Mouse (Mus musculus) v-Abl transformed pro-B cells (cell line): ENCODE data around the gene 4933430I17Rik.
"Not testable (repeated sequence)": the region's sequence is repeated elsewhere in the genome, so short reads cannot be mapped to it uniquely, and the experiment has no call there.

Experiments used
- in situ Hi-C, 2 experiments: fragments of 400-800 bp; cut with MboI; formaldehyde crosslinking; loops; one replicate each; pipeline ENCODE4 v1.15.1; 2025; ENCODE audit not compliant: unreplicated experiment in 2 of 2

The 4933430I17Rik gene

GRCm38 (mm10) chr4:62524651-62525488 is at the start of gene 4933430I17Rik, which contains the start of gene Pole3:
Gene 4933430I17Rik, plus strand, starts transcription at chr4:62525369.
Gene Pole3, minus strand, starts transcription at chr4:62525068.
- in situ Hi-C loops, result loop anchor here in 1 of 2 experiments (25.0 kb wide), 1 partner anchor 188 kb away; no protein-coding TSS in a partner anchor

DNA sequence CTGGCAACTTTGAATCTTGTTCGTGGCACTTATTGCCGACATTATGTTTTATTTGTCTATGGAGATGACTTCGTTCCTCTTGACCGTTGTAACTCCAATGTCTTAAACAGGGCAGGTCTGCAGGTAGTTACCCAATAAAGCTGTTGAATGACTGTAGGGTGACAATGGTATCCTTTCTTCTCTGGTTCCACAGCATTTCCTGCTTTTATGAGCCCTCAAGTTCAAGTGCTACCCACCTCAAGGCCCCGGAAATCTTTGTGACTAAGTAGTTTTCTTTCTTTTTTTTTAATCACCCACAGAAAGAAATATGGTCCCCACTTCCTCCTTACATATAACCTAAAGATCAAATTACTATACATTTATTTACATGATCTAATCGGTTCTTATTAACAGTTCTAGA is 49.4 kb upstream of the 4933430I17Rik start:
- in situ Hi-C loops, result no loop called here

DNA sequence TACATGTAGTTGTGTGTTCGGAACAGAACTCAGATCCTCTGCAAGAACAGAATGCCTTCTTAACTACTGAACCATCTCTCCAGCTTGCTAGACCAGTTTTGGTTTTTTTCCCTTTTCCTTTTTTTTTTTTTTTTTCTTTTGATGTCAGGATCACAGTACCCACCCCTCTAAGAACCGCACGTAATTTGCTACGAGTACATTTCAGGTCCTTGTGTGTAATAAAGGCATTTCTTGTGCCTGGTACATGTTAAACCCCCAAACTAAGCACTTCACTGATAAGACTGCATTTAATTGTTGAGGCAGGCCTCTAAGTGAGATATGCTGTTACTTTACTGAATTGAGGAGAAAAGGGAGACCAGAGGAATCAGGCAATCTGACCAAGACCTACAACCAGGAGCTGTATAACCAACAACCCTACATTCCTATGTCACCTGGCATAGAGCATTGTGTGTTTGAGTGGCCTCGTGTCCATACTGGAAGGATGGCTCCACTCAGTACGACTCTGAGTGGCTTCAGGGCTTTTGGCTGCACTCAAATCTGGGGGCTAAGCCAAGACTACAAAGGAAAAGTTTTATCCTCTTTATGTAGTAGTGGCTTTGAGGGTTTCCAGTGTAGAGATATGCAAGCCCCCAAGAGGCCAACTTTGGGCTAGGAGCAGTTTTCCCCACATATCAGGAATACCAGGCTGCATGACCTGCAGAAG is 47.5 kb upstream of the 4933430I17Rik start:
- in situ Hi-C loops, result no loop called here

DNA sequence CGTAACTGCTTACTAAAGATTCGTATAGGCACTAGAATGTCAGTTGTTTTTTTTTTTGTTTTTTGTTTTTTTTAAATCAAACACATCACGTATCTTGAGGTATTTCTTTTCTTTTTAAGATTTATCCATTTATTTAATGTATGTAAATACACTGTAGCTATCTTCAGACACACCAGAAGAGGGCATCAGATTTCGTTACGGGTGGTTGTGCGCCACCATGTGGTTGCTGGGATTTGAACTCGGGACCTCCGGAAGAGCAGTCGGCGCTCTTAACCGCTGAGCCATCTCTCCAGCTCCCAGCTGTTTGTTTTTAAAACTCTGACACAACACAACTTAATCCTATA is 45.6 kb upstream of the 4933430I17Rik start:
- in situ Hi-C loops, result not testable (repeated sequence)

DNA sequence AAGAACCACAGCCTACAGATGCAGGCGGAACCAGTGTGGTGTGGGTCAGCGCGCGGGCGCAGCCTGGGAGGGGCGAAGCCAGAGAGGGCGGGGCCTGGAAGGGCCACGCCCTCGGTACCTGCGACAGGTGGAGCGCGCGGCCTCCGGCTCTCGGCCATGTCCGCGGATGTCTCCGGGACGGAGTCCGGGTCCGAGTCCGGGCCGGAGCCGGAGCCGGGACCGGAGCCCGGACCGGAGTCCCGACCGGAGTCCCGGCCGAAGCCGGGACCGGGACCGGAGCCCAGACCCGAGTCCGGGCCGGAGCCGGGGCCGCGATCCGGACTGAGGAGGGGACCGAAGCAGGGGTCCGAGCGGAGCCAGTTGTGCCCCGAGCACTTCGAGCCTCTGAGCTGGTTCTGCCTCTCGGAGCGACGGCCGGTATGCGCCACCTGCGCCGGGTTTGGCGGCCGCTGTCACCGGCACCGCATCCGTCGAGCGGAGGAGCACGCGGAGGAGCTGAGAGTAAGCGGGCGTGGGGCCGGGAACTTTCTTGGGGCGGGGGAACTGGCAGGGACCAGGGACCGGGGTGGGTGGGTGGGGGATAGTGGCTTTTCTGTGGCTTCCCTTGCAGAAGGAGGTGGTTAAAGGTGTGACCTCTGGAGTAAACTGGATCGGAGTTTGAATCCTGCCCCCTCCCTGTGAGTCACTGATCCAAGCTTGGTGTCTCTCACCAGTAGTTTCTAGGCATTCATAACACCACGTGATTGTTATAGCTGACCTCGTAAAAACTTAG is 45.0 kb upstream of the 4933430I17Rik start, which contains the start of gene Bspry:
Gene Bspry, plus strand, starts transcription at position 117 of the 772 bp plus-strand sequence.
- in situ Hi-C loops, result no loop called here

DNA sequence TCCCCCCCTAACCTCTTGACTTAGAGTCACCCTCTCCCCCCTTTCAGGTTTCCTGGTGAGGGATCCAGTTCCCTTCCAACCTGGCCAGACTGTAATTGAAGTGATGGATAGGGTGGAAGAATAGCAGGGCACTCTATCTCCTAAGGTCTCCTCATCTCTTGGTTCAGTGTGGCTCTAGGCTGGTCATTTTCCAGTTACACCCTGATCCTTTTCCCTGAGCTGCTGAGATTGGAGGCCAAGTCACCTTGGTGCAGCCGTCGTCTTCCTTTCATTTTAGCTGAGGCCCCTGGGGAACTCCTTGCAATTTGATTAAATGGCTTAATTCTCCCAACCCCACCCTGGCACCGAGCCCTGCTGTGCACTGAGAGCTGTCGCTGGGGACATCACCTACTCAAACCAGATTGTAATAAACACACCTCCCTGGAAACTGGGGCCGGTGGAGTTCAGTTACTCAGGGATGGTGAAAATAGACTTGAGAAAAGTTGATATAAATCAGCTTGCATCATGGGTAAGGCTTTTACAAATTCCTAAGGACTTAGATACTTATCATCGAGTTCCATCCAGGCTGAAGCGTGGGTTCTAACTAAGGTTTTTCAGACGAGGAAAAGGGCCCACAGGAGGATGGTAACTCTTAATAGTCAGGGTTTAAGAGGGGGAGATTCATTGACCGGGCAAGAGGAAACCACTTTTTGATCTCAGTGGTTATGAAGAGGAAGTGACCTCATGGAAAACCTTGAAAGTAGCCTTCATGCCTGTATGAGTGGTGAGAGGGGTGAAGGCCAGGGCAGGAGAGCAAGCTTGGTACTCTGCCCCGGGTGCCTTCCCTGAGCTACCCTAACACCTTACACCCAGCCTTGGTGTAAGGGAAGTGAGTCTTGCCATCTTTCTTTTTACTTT is 44.2 kb upstream of the 4933430I17Rik start:
- in situ Hi-C loops, result no loop called here

GRCm38 (mm10) chr4:62484928-62485327 is 40.2 kb upstream of the 4933430I17Rik start:
- in situ Hi-C loops, result no loop called here

DNA sequence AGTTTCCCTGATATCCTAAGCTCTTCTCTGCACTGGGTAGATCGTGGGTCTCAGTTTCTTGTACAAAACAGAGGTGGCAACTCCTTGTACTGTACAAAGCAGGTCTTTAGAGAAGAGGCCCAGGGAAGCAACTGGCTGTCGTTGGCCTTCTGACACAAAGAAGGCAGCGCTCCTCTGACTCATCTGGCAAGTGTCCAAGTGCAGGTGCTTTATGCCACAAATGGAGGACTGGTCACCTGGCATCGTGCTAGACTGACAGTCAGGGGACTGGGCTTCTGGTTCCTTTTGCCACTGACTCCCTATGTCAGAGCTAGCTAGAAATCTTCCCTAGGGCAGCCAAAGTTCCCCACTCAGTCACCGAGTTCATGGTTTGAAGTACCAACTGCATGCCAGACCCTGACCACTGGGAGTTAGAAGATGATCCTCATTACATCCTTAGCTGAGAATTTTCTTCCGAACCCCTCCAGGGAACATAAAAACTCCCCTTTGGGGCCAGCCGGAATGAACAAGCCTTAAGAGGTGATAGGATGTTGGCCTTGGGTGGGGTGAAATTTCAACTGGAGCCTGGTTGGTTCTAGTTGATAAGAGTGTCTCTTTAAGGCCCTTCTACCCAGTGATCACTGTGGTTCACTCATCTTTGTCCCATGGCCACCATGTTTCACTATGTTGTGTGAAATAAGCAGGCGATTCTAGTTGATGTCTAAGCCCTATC is 39.6 kb upstream of the 4933430I17Rik start:
- in situ Hi-C loops, result no loop called here

DNA sequence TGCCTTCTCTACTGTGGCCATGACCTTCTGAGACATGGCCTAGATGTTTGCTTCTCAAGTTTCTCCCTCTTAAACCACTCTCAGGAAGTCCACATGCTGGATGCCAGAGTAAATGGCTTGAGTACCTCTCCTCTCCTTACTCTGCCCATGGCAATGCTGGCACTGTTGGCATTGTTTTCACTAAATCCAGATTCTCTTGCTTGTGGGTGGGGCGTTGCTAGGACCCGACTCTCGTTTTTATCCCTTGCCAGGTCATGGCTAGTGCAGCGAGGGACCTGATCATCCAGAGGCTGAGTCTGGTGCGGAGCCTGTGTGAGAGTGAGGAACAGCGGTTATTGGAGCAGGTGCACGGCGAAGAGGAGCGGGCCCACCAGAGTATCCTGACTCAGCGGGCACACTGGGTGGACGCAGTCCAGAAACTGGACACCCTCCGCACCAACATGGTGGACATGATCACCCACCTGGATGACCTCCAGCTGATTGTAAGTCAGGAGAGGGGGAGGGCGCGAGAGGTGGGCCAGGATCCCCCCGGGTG is 38.9 kb upstream of the 4933430I17Rik start:
- in situ Hi-C loops, result no loop called here

DNA sequence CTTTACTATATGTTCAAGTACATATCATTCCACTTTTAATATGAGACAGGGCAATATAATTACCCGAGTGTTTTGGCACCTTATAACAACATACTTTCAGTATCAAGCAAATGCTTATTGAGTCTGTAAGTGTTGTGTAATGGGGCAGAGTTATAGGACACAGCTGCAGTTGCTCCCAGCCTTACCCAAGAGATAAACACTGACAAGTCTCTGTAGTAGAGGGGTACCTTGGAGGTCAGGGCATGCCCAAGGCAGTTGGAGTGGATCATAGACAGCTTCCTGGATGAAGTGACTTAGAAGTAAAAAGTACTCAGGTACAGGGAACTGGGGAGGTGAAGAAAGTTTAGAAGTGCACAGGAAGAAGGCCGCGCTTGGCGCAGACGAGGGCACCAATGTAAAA is 38.0 kb upstream of the 4933430I17Rik start:
- in situ Hi-C loops, result no loop called here

- in situ Hi-C loops, result no loop called here
These were observed 37.3 kb upstream of the 4933430I17Rik start for GRCm38 (mm10) chr4:62487914-62488313.

DNA sequence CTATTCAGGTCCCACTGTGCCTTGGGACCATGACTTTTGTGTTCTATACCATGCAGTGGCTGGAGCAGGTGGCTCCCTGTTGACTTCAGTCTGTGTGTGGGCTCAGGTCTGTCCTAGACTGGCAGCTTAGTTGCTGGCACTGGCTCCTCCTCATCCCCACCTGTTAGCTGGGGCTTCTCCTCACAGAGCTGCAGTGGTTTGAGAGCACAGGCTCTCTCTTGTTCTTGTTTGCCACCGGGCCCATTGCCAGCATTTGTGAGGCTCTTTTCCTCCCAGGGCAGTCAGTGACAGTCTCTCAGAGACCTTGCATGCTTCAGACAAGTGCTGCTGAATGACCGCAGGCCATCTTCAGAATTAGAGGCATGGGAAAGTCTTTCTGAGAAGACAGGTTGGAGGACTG is 32.5 kb upstream of the 4933430I17Rik start:
- in situ Hi-C loops, result no loop called here

- in situ Hi-C loops, result no loop called here
These were observed 30.9 kb upstream of the 4933430I17Rik start for GRCm38 (mm10) chr4:62494230-62494629.

GRCm38 (mm10) chr4:62495946-62496345 is 29.2 kb upstream of the 4933430I17Rik start:
- in situ Hi-C loops, result no loop called here

- in situ Hi-C loops, result no loop called here
These were observed 28.4 kb upstream of the 4933430I17Rik start for GRCm38 (mm10) chr4:62496815-62497214.

GRCm38 (mm10) chr4:62500799-62501198 is 24.4 kb upstream of the 4933430I17Rik start:
- in situ Hi-C loops, result loop anchor here in 1 of 2 experiments (25.0 kb wide), 1 partner anchor 163 kb away; no protein-coding TSS in a partner anchor

DNA sequence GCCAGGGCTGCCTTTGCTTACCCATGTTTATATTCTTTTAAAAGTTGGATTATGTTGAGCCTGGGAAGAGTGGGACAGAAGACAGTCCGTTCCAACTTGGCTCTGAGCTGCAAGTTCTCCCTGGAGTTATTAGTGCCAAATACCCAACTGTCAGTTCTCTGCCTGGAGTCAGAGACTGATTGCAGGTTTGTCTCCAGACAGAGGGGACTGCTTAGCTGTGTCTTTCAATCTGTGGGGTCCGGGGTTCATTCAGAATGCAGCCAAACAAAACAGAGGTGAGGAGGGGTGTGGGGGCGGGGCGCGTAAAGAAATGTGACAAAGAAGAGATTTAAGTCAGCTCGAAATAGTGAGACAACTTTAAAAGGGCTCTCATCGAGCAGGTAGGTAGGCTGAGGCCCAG is 23.6 kb upstream of the 4933430I17Rik start:
- in situ Hi-C loops, result loop anchor here in 1 of 2 experiments (25.0 kb wide), 1 partner anchor 164 kb away; no protein-coding TSS in a partner anchor

GRCm38 (mm10) chr4:62501964-62502732 is 23.0 kb upstream of the 4933430I17Rik start:
- in situ Hi-C loops, result loop anchor here in 1 of 2 experiments (25.0 kb wide), 1 partner anchor 165 kb away; no protein-coding TSS in a partner anchor
